Mouse (Mus musculus) hindbrain, embryonic 16.5 days (tissue): ENCODE data around the gene Dpm1. TPM values are rescaled to one million over a fixed set of nuclear protein-coding genes. Genes with fewer than 3 reads are reported as not detected.
A peak's percentile ranks its signal among the peaks of the same experiment; 100 is the strongest.

Experiments used
- ATAC-seq: fragments of 200-750 bp; cut with Nextera tagmentation; 2 replicates; pipeline ENCODE4 v1.8.0; 2017; ENCODE audit warnings: moderate TSS enrichment, moderate library complexity
- H3K27ac ChIP-seq: fragments of 300-500 bp; sonication (generic); 2 replicates; pipeline ENCODE4 v1.5.1; 2014; ENCODE audit warnings: low read depth, mild to moderate bottlenecking, control low read depth, low read length, moderate library complexity
- H3K27me3 ChIP-seq: fragments of 300-500 bp; sonication (generic); replicated peaks from 2 replicates; pipeline ENCODE4 v1.6.1; 2014; ENCODE audit warnings: low read length; ENCODE audit not compliant: control insufficient read depth, insufficient read depth
- H3K36me3 ChIP-seq: fragments of 300-500 bp; sonication (generic); 2 replicates; pipeline ENCODE4 v1.6.1; 2014; ENCODE audit warnings: mild to moderate bottlenecking, low read length, moderate library complexity, mixed read lengths; ENCODE audit not compliant: control insufficient read depth, insufficient read depth
- H3K4me1 ChIP-seq: fragments of 300-500 bp; sonication (generic); 2 replicates; pipeline ENCODE4 v1.6.1; 2014; ENCODE audit warnings: low read depth, low read length; ENCODE audit not compliant: control insufficient read depth, insufficient read depth
- H3K4me2 ChIP-seq: fragments of 300-500 bp; sonication (generic); 2 replicates; pipeline ENCODE4 v1.6.1; 2014; ENCODE audit warnings: mild to moderate bottlenecking, low read length, control low read depth, moderate library complexity
- H3K4me3 ChIP-seq: fragments of 300-500 bp; sonication (generic); 2 replicates; pipeline ENCODE4 v1.5.1; 2014; ENCODE audit warnings: mild to moderate bottlenecking, low read length, control low read depth, moderate library complexity
- H3K9ac ChIP-seq: fragments of 300-500 bp; sonication (generic); 2 replicates; pipeline ENCODE4 v1.6.1; 2014; ENCODE audit warnings: low read depth, mild to moderate bottlenecking, control low read depth, low read length, moderate library complexity
- H3K9me3 ChIP-seq: fragments of 300-500 bp; sonication (generic); 2 replicates; pipeline ENCODE4 v1.6.1; 2014; ENCODE audit warnings: mild to moderate bottlenecking, low read length, moderate library complexity; ENCODE audit not compliant: control insufficient read depth
- WGBS: fragments of 180-500 bp; shearing (Covaris S2); extraction: QIAGEN DNeasy Blood & Tissue Kit; methylation state at CpG from one replicate; pipeline ENCODE4 v1.1.7; 2014; 5-methylcytosine and 5-hydroxymethylcytosine counted together
- polyA plus RNA-seq: library from polyadenylated mRNA; unstranded; fragments of >200 nt; fragmentation: Nextera tagmentation; extraction: Ambion mirVana; gene quantifications from 2 replicates; pipeline ENCODE4 v1.2.1, GENCODE M21; 2015

Gene Dpm1
- polyA plus RNA-seq, 1 experiment from 2014 or later = 60.0 TPM

DNA sequence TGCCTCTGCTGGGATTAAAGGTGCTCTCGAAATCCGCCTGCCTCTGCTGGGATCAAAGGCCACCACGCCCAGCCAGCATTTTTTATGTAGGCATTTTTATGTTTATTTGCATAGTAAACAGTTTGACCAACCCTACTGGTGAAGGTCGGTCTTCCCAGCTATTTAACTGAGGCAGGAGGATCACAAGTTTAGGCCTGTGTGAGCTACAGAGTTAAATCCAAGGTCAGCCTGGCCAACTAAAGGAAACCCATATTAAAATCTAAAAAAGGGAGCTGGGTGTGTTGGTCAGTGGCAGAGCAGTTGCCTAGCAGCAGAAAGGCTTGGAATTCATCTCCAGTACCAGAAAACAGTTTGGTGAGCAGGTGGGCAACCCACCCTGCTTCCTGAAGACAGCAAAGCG is 2.9 kb upstream of the Dpm1 start:
- WGBS = 96% methylated on average over 5 of the region's 5 CpGs
- no peak for ATAC-seq
- H3K27me3 ChIP-seq = no peaks in the 10 kb centered on the region
- peaks cover 28% of the 10 kb centered on the region for H3K4me1 ChIP-seq
- H3K9ac ChIP-seq = no peak overlapping the region
- H3K27ac ChIP-seq = no peak overlapping the region
- H3K36me3 ChIP-seq = no peaks in the 10 kb centered on the region; the same call in 1 of the 2 replicates
- no peak overlapping the region for H3K4me2 ChIP-seq
- no peak overlapping the region for H3K4me3 ChIP-seq
- no peaks in the 10 kb centered on the region; the same call in 1 of the 2 replicates for H3K9me3 ChIP-seq

DNA sequence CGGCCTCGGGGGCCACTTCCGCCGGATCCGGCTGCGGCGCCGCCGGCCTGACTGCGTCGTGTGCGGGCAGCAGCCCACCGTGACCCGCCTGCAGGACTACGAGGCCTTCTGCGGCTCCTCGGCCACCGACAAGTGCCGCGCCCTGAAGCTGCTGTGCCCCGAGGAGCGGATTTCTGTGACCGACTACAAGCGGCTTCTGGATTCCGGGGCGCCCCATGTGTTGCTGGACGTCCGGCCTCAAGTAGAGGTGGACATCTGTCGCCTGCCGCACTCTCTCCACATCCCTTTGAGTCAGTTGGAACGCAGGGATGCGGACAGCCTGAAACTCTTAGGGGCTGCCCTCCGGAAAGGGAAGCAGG is 1.1 kb upstream of the Dpm1 start:
- Histone ChIP-seq H3K4me2 (peak overlapping the region; percentile 99), H3K27ac (peak overlapping the region; percentile 97), H3K4me1 (peaks cover 33% of the 10 kb centered on the region), H3K9ac (peak overlapping the region; percentile 90), H3K9me3 (no peaks in the 10 kb centered on the region), H3K36me3 (peaks cover 2% of the 10 kb centered on the region; the same call in 1 of the 2 replicates), H3K4me3 (peak overlapping the region; percentile 99), H3K27me3 (no peaks in the 10 kb centered on the region)
- ATAC-seq = no peak
- 66% methylated on average over 32 of the region's 33 CpGs for WGBS

DNA sequence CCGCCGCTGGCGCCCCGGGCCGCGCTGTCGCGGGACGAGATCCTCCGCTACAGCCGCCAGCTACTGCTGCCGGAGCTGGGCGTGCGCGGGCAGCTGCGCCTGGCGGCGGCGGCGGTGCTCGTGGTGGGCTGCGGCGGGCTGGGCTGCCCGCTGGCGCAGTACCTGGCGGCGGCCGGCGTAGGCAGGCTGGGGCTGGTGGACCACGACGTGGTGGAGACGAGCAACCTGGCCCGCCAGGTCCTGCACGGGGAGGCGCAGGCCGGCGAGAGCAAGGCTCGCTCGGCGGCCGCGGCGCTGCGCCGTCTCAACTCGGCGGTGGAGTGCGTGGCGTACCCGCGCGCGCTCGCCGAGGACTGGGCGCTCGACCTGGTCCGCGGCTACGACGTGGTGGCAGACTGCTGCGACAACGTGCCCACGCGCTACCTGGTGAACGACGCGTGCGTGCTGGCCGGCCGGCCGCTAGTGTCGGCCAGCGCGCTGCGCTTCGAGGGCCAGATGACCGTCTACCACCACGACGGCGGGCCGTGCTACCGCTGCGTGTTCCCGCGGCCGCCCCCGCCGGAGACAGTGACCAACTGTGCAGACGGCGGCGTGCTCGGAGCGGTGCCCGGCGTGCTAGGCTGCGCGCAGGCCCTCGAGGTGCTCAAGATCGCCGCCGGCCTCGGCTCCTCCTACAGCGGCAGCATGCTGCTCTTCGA is 531 bp upstream of the Dpm1 start:
- Histone ChIP-seq H3K27ac (peak overlapping the region; percentile 97), H3K4me2 (peak overlapping the region; percentile 99), H3K9ac (peak overlapping the region; percentile 90), H3K4me1 (peaks cover 33% of the 10 kb centered on the region), H3K4me3 (peak overlapping the region; percentile 99), H3K9me3 (no peaks in the 10 kb centered on the region), H3K36me3 (peaks cover 2% of the 10 kb centered on the region; the same call in 1 of the 2 replicates), H3K27me3 (no peaks in the 10 kb centered on the region)
- peak; percentile 73 for ATAC-seq
- 3% methylated on average over 68 of the region's 105 CpGs for WGBS

DNA sequence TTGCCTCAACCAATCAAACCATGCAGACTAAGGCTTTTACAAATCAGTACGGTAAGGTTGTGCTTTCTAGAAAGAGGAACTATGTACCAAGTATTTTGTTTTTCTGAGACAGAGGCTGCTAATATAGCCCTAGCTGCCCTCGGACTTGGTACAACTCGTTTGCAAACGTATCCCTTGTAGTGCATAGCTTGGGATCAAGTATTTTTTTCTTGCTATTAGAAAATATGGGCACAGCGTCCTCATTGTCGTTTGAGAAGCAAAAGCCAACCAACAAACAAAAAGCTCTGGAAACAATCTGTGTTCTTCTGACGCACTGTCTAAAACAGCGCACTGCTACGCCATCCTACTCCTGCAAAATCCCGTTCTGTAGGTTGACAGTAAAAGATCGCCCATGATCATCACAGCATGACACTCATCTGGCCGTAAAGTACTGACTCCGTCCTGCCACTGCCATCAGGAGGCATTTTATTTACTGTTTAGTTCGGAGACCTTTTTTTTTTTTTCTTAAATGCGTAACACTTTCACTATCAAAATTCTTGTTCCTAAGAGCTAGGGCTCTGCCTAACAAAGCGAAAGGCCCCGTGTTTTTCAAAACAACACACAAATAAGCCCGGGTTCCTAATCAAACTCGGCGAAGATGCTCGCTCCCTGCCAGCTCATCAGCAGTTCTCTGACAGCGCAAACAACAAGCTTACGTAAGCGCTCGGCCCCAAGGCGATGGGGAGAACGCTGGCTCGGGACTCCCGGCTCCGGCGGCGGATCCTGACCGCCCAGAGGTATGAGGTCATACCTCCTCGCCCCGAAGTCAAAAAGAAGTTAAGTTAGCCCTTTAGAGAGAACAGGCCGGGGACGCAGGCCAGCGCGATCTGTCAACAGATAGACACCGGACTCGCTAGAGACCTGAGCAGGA is 1.0 kb downstream of the Dpm1 start:
- H3K36me3 ChIP-seq = peaks cover 10% of the 10 kb centered on the region
- H3K27ac ChIP-seq = peak overlapping the region; percentile 97
- H3K9me3 ChIP-seq = no peaks in the 10 kb centered on the region
- H3K9ac ChIP-seq = peak overlapping the region; percentile 90
- H3K4me3 ChIP-seq = peak overlapping the region; percentile 99
- H3K4me1 ChIP-seq = peaks cover 33% of the 10 kb centered on the region
- H3K4me2 ChIP-seq = peak overlapping the region; percentile 78
- ATAC-seq = 0 out of 2 replicates have a peak, but pooled peaks have one; percentile 3
- WGBS = 21% methylated on average over 41 of the region's 41 CpGs
- H3K27me3 ChIP-seq = no peaks in the 10 kb centered on the region

DNA sequence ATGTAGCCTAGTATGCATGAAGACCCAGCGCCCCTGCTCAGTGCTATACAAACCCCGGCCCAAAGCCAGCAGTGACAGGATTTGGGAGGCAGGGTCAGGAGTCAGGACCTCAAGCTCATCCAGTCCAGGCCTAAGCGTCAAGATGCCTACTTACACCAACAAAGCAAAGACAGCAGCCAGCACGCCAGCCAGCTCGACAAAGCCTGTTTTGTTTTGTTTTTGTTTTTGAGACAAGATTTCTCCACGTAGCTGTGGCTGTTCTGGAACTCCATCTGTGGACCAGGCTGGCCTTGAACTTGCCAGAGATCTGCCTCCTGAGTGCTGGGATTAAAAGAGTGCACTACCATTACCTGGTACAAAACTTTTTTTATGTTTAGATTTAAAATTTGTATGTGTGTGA is 7.1 kb downstream of the Dpm1 start:
- Histone ChIP-seq H3K9ac (no peak overlapping the region), H3K27me3 (no peaks in the 10 kb centered on the region), H3K4me3 (no peak overlapping the region), H3K36me3 (peaks cover 35% of the 10 kb centered on the region), H3K4me1 (peaks cover 5% of the 10 kb centered on the region), H3K9me3 (no peaks in the 10 kb centered on the region), H3K27ac (no peak overlapping the region), H3K4me2 (no peak overlapping the region)
- no peak for ATAC-seq
- 88% methylated on average over 6 of the region's 6 CpGs for WGBS

DNA sequence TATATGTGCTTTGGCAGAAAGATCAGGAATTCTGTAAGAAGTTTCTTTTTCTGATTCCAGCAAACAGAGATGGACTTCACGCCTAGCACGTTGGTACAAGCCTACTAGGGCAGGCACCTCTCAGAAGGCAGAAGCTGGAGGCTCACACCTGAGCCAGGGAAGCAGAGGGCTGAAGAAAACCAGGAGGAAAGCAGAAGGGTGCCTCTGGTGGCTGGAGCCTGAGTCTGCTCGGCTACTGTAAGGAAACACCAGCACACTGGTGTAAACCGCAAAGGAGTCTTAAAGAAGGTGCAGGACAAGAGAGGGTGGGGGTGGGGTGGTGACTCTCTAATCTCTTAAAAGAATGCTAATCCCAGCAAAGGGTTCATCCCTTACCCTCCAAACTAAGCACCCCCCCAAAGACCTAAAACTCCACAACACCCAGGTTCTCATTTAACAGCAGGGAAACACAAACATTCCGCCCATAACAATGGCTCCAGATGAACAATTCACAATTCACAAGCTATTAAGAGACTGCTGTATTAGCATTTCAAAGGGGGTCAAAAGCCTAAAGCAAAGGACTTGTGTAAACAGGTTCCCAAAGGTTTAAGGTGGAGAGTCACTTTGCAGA is 16.5 kb downstream of the Dpm1 start:
- WGBS = 47% methylated on average over 5 of the region's 5 CpGs
- Histone ChIP-seq H3K36me3 (peaks cover 47% of the 10 kb centered on the region), H3K4me3 (no peak overlapping the region), H3K4me1 (no peaks in the 10 kb centered on the region), H3K27ac (no peak overlapping the region), H3K9ac (no peak overlapping the region), H3K27me3 (no peaks in the 10 kb centered on the region), H3K4me2 (no peak overlapping the region), H3K9me3 (no peaks in the 10 kb centered on the region)
- no peak for ATAC-seq

DNA sequence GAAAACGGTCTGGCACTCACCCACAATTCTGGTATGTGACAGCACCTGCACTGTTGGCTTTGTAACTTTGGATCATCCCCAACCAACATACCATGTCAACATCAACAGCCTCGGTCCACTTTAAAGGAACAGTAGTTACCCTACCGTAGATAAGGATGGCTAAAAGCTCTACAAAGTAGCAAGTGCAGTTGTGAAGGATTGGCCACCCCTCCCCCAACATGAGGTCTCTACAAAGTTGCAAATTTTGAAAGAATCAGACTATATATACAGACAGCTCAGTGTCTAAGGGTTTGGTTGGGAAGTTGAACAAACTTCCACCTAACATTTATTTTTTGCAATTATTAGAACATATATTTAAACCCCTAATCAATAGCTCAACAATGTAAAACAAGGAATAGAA is 22.5 kb downstream of the Dpm1 start:
- peaks cover 25% of the 10 kb centered on the region for H3K36me3 ChIP-seq
- no peaks in the 10 kb centered on the region for H3K27me3 ChIP-seq
- H3K9me3 ChIP-seq = no peaks in the 10 kb centered on the region
- no peak for ATAC-seq
- H3K4me1 ChIP-seq = peaks cover 20% of the 10 kb centered on the region
- no peak overlapping the region for H3K4me3 ChIP-seq
- H3K4me2 ChIP-seq = peak overlapping the region; percentile 55
- WGBS = 96% methylated on average over 3 of the region's 3 CpGs
- H3K27ac ChIP-seq = peak overlapping the region; percentile 99
- H3K9ac ChIP-seq = no peak overlapping the region

DNA sequence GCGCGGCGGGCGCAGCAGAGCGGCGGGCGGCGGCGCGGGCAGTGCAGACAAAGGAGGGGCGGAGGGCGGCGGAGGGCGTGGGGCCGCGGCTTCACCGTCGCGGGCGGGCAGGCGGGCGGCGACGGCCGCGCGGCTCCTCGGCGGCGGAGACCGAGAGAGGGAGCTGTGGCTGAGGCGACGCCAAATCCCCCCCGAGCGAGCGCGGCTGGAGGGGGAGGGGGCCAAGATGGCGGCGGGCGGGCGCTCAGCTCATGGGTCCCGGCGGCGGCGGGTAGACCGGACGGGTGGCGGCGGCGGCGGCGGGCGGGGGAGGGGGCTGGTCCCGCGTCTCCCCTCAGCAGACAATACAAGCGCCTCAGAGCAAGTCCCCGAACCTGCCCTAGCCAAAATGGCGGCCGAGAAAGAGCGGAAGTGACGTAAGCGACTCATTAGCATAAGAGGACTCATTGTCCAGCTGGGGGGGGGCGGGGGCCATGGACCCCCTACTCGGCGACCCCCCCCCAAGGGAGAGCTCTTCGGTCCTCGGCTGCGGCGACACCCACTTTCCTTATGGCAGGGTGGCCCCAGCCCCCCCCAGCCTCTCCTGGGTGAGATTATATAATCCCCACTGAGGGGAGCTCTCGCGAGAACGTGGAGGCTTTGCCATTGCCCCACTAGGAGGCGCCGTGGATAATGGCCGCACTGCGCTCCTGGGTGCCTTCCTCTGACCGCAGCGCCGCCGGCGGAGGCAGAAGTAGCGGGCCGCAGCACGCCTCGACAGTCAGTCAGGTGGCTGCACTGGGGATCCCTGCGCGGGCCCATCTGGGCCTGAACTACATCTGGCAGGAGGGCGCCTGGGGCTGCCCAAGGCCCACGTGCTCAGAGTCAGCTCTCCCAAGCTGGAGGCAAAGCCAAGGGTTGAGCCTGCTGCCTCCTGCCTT is 23.4 kb downstream of the Dpm1 start, which contains the start of gene Adnp:
TSS of gene Adnp (minus strand) at position 388 of the 920 bp plus-strand sequence.
- peak; percentile 91 for ATAC-seq
- Histone ChIP-seq H3K4me3 (peak within 1 kb of the TSS; percentile 88), H3K4me2 (peak within 1 kb of the TSS; percentile 92), H3K4me1 (peaks cover 22% of the 10 kb centered on the region), H3K9ac (peak within 1 kb of the TSS; percentile 99), H3K36me3 (peaks cover 16% of the 10 kb centered on the region), H3K27ac (peak within 1 kb of the TSS; percentile 99), H3K9me3 (no peaks in the 10 kb centered on the region), H3K27me3 (no peaks in the 10 kb centered on the region)
- under 1% methylated on average over 53 of the region's 89 CpGs for WGBS
